Mouse (Mus musculus) forebrain, embryonic 16.5 days (tissue): Measurements from ENCODE around the gene Mink1. TPM values are rescaled to one million over a fixed set of nuclear protein-coding genes. Genes with fewer than 3 reads are reported as not detected.

Experiments used
- ATAC-seq: fragments of 200-750 bp; cut with Nextera tagmentation; 2 replicates; pipeline ENCODE4 v1.8.0; 2017; ENCODE audit warnings: mild to moderate bottlenecking, moderate library complexity
- H3K27ac ChIP-seq: fragments of 300-500 bp; sonication (generic); 2 replicates; pipeline ENCODE4 v1.5.1; 2014; ENCODE audit warnings: low read length, control low read depth
- H3K27me3 ChIP-seq: fragments of 300-500 bp; sonication (generic); replicated peaks from 2 replicates; pipeline ENCODE4 v1.6.1; 2014; ENCODE audit warnings: low read length; ENCODE audit not compliant: control insufficient read depth, insufficient read depth
- H3K36me3 ChIP-seq: fragments of 300-500 bp; sonication (generic); 2 replicates; pipeline ENCODE4 v1.6.1; 2014; ENCODE audit not compliant: control insufficient read depth, insufficient read depth
- H3K4me1 ChIP-seq: fragments of 300-500 bp; sonication (generic); replicated peaks from 2 replicates; pipeline ENCODE4 v1.6.1; 2014; ENCODE audit warnings: low read length; ENCODE audit not compliant: control insufficient read depth, insufficient read depth
- H3K4me2 ChIP-seq: fragments of 300-500 bp; sonication (generic); 2 replicates; pipeline ENCODE4 v1.6.1; 2014; ENCODE audit warnings: mild to moderate bottlenecking, low read length, control low read depth
- H3K4me3 ChIP-seq: fragments of 300-500 bp; sonication (generic); replicated peaks from 2 replicates; pipeline ENCODE4 v1.5.1; 2014; ENCODE audit warnings: mild to moderate bottlenecking, low read length, control low read depth
- H3K9ac ChIP-seq: fragments of 300-500 bp; sonication (generic); replicated peaks from 2 replicates; pipeline ENCODE4 v1.6.1; 2014; ENCODE audit warnings: low read depth, low read length, control low read depth
- H3K9me3 ChIP-seq: fragments of 300-500 bp; sonication (generic); 2 replicates; pipeline ENCODE4 v1.6.1; 2016; ENCODE audit warnings: low read length; ENCODE audit not compliant: control insufficient read depth
- WGBS: fragments of 180-500 bp; shearing (Covaris S2); extraction: QIAGEN DNeasy Blood & Tissue Kit; methylation state at CpG from one replicate; pipeline ENCODE4 v1.1.7; 2014; 5-methylcytosine and 5-hydroxymethylcytosine counted together
- polyA plus RNA-seq: library from polyadenylated mRNA; unstranded; fragments of >200 nt; fragmentation: Nextera tagmentation; extraction: Ambion mirVana; gene quantifications from 2 replicates; pipeline ENCODE4 v1.2.1, GENCODE M21; 2015

The Mink1 gene
- polyA plus RNA-seq, 1 experiment from 2014 or later = 17.5 TPM

GRCm38 (mm10) chr11:70652029-70652883 lies 89.6 kb downstream of the Mink1 start:
- Histone ChIP-seq H3K4me3 (peak overlapping the region; percentile 100), H3K9me3 (no peaks in the 10 kb centered on the region), H3K9ac (no peak overlapping the region), H3K4me1 (peaks cover 49% of the 10 kb centered on the region), H3K4me2 (peak overlapping the region; percentile 98), H3K27ac (no peak overlapping the region), H3K27me3 (no peaks in the 10 kb centered on the region), H3K36me3 (peaks cover 23% of the 10 kb centered on the region)
- ATAC-seq = no peak
- WGBS = 63% methylated on average over 12 of the region's 12 CpGs

DNA sequence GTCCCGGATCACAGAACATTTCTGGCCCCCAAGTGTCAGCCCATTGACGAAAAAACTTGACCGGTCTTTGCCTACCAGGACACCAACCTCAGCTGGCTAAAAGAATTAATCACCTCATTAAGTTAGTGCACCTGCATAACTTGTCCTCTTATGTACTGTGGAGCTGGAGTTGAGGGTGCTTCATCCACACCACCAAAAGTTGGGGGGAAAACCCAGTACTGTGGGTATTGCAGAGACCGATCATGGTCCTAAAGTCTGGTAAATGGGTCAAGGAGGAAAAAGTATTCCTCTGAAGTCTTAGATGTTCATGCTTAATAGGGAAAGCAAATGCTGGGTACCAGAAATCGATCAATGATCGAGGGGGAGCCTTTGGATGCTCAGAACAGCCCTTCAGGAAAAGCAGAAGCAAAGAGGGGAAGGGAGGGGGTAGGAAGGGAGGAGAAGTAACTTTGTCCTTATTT lies 90.2 kb downstream of the Mink1 start:
- H3K27me3 ChIP-seq = no peaks in the 10 kb centered on the region
- H3K4me1 ChIP-seq = peaks cover 47% of the 10 kb centered on the region
- H3K36me3 ChIP-seq = peaks cover 23% of the 10 kb centered on the region
- 65% methylated on average over 6 of the region's 6 CpGs for WGBS
- H3K9me3 ChIP-seq = no peaks in the 10 kb centered on the region
- peak overlapping the region; percentile 98 for H3K4me2 ChIP-seq
- peak overlapping the region; percentile 100 for H3K4me3 ChIP-seq
- no peak for ATAC-seq
- H3K9ac ChIP-seq = peak overlapping the region; percentile 96
- peak overlapping the region; percentile 95; the same call in 1 of the 2 replicates for H3K27ac ChIP-seq

GRCm38 (mm10) chr11:70653345-70654197 lies 90.9 kb downstream of the Mink1 start:
- Histone ChIP-seq H3K4me2 (peak overlapping the region; percentile 98), H3K36me3 (peaks cover 23% of the 10 kb centered on the region), H3K9ac (peak overlapping the region; percentile 96), H3K27me3 (no peaks in the 10 kb centered on the region), H3K9me3 (no peaks in the 10 kb centered on the region), H3K4me3 (peak overlapping the region; percentile 100), H3K4me1 (peaks cover 40% of the 10 kb centered on the region), H3K27ac (peak overlapping the region; percentile 95)
- ATAC-seq = peak; percentile 66
- under 1% methylated on average over 48 of the region's 63 CpGs for WGBS

GRCm38 (mm10) chr11:70654198-70654922 lies 91.7 kb downstream of the Mink1 start, which contains the start of gene Pfn1:
Pfn1 (minus strand) TSS chr11:70654644.
- peak; percentile 72 for ATAC-seq
- peak within 1 kb of the TSS; percentile 96 for H3K9ac ChIP-seq

DNA sequence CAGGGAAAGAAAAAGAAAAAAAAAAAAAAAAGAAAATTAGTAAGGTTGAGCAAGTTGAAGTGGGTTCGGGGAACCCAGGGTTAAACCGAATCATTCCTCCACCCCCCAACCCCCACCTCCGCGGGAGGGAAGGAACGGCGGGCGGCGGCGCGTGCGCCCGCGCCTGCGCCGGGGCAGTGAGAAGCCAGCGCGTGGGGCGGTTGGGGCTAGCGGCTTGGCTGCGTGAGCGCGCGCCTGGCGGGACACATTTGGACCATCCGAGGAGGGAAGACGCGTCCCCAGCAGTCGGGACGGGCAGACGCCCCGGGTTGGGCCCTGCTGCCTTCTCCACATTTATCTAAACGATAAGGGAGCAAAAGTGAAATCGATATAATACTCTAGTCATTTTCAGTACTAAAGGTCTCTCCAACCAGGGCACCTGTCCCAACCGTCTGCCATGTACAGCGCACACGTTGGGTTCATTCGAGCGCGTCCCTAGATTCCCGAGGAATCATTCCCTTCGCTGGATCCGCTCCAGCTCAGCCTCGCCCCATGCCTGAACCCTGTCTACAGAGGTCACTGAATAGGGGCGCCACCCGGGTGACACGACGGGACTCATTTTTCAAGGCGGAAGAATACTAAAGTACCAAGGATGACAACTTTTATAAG lies 92.4 kb downstream of the Mink1 start:
- WGBS = under 1% methylated on average over 47 of the region's 48 CpGs
- peak; percentile 65 for ATAC-seq

More at GRCm38 (mm10) chr11:70654198-70654922, 91.7 kb downstream of the Mink1 start, which contains the start of gene Pfn1:
- Histone ChIP-seq H3K27ac (peak within 1 kb of the TSS; percentile 95), H3K36me3 (peaks cover 20% of the 10 kb centered on the region), H3K4me1 (peaks cover 32% of the 10 kb centered on the region), H3K27me3 (no peaks in the 10 kb centered on the region), H3K4me3 (peak within 1 kb of the TSS; percentile 100), H3K9me3 (no peaks in the 10 kb centered on the region), H3K4me2 (peak within 1 kb of the TSS; percentile 98)
- under 1% methylated on average over 59 of the region's 61 CpGs for WGBS

DNA sequence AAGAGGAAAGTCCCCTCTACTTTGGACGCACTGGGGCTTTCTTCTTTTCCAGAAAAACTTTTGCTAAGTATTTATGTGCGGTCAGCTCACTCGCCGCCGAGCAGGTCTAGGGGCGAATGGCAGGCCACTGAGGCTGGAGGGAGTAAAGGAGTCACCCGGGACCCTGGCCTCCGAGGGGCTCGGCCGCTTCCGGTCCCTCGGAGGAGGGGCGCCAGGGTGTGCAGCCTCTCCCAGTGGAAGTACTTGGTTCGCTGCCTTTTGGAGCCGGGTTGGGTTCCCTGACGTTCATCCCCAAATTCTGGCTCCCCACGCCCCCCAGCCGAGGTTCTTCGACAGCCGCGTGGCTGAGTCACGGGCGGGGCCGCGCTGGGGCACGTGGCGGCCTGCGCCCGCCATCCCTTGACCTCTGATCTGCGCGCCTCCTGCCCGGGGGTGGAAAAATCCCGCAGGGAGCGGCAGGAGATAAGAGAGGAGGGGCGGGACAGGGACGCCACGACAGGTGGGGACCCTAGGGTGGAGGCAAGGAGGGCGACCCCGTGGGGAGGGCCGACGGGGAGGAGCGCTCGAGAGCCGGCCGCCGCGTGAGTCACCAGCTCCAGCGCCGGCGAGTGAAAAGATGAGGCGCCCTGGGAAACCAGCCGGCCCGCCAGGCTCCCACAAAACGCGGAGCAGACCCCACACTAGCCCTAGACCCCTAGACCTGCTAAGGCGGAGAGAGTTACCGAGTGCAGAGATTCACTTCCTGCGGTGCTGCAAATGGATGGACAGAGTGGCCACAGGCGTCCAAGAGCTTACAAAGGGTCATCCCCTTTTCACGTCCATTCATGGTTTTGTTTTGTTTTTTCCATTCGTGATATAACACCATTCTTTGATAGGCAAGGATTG lies 93.1 kb downstream of the Mink1 start:
- WGBS = under 1% methylated on average over 57 of the region's 61 CpGs
- H3K27me3 ChIP-seq = no peaks in the 10 kb centered on the region
- no peaks in the 10 kb centered on the region for H3K9me3 ChIP-seq
- H3K36me3 ChIP-seq = peaks cover 9% of the 10 kb centered on the region
- H3K27ac ChIP-seq = peak overlapping the region; percentile 95
- H3K9ac ChIP-seq = peak overlapping the region; percentile 96
- peak overlapping the region; percentile 98 for H3K4me2 ChIP-seq
- ATAC-seq = no peak
- peak overlapping the region; percentile 100 for H3K4me3 ChIP-seq
- H3K4me1 ChIP-seq = peaks cover 32% of the 10 kb centered on the region

More for the DNA sequence above, 92.4 kb downstream of the Mink1 start:
- Histone ChIP-seq H3K9ac (peak overlapping the region; percentile 96), H3K27me3 (no peaks in the 10 kb centered on the region), H3K4me2 (peak overlapping the region; percentile 98), H3K36me3 (peaks cover 15% of the 10 kb centered on the region), H3K27ac (peak overlapping the region; percentile 95), H3K4me1 (peaks cover 32% of the 10 kb centered on the region), H3K9me3 (no peaks in the 10 kb centered on the region), H3K4me3 (peak overlapping the region; percentile 100)

DNA sequence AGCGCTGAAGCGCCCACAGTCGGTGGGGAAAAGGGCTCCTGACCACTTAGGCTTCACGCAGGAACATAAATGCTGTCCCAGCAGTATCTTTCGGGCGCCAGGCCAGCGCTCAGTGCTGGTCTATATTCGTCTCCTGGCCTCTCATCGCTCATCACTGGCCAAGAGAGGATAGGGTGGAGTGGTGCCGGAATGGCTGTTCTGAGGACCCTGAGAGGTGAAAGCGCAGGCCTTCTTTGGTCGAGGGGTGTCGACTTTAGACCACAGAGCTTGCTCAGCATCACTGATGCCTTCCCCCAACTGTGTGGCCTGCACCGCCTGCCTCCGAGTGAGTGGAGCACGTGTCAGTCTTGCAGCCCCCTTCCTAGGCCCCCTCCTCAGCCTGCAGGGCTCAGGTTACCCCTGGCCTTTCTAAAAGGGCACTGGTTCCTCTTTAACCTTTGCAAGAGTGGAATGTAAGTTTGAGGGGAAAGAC lies 93.8 kb downstream of the Mink1 start:
- ATAC-seq = no peak
- Histone ChIP-seq H3K9ac (0 out of 2 replicates have a peak overlapping the region, but pooled peaks have one; percentile 2), H3K4me2 (peak overlapping the region; percentile 98), H3K4me3 (no peak overlapping the region; the same call in 1 of the 2 replicates), H3K27me3 (no peaks in the 10 kb centered on the region), H3K4me1 (peaks cover 32% of the 10 kb centered on the region), H3K27ac (no peak overlapping the region), H3K36me3 (peaks cover 4% of the 10 kb centered on the region; the same call in 1 of the 2 replicates), H3K9me3 (no peaks in the 10 kb centered on the region)
- 8% methylated on average over 16 of the region's 16 CpGs for WGBS
